Mouse (Mus musculus) stomach, postnatal 0 days (tissue): ENCODE measurements around the gene Skiv2l.

Source experiments
- CTCF ChIP-seq: IDR thresholded peaks from 2 replicates; pipeline ENCODE4 v1.5.1; 2016; ENCODE audit warnings: antibody characterized with exemption, low read depth, mild to moderate bottlenecking, moderate library complexity
- EP300 ChIP-seq: optimal IDR thresholded peaks from 2 replicates; pipeline ENCODE3; 2016; ENCODE audit warnings: antibody characterized with exemption

DNA sequence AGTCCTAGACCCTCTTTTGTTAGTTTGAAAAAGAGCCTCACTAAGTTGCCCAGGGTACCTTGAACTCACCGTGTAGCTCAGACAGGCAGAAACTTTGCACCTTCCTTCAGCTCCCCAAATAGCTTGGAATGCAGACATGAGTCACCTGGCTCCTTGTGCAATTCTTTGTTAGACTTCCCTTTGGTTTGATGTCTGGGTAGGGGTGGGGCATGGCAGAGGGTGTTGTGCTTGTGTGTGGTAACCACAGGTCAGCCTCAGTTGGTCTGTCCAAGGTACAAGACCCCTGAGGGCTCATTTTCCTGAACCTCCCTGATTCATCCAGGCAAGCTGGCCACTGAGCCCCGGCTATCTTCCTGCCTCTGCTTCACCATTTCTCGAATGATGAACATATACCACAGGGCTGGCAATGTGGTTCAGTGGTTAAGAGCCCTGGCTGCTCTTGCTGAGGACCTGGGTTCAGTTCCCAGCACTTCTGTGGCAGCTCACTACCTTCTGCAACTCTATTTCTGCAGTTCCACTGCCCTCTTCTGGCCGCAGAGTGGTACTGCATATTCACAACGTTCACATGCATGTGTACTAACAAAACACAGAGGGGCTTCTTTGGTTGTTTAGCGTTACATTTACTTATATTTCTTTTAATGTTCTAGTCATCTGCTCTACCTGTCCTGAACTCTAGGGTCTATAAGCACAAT, 45.0 kb downstream of the Skiv2l start:
- TF ChIP-seq CTCF: peak; percentile 60
- no peak for TF ChIP-seq EP300
